Mouse (Mus musculus) embryo, embryonic 11 days (tissue): ENCODE measurements around the gene Tnfsf11.

Experiments
- DNase-seq: peaks from one replicate; pipeline ENCODE4 v3.0.0-alpha.2; 2015

Gene Tnfsf11

GRCm38 (mm10) chr14:78307286-78308237, at the start of gene Tnfsf11:
Gene Tnfsf11, minus strand, starts transcription at chr14:78308043.
- DNase-seq = peak; percentile 37

- DNase-seq = no peak
Observed at GRCm38 (mm10) chr14:78356764-78357163, 48.9 kb upstream of the Tnfsf11 start.

- no peak for DNase-seq
Observed at GRCm38 (mm10) chr14:78355381-78355780, 47.5 kb upstream of the Tnfsf11 start.

DNA sequence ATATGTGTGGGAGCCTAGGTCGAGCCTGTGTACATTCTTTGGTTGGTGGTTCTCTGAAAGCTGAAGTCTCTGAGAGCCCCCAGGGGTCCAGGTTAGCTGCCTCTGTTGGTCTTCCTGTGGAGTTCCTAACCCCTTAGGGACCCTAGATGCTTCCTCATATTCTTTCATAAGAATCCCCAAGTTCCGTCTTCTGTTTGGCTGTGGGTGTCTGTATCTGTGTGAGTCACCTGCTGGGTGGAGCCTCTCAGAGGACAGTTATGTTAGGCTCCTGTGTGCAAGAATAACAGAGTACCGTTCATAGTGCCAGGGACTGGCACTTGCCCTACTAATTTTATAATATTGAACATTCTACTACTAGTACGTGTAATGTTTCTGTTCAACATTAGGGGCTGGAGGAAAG, 45.0 kb upstream of the Tnfsf11 start:
- no peak for DNase-seq

GRCm38 (mm10) chr14:78351544-78351943, 43.7 kb upstream of the Tnfsf11 start:
- no peak for DNase-seq

DNA sequence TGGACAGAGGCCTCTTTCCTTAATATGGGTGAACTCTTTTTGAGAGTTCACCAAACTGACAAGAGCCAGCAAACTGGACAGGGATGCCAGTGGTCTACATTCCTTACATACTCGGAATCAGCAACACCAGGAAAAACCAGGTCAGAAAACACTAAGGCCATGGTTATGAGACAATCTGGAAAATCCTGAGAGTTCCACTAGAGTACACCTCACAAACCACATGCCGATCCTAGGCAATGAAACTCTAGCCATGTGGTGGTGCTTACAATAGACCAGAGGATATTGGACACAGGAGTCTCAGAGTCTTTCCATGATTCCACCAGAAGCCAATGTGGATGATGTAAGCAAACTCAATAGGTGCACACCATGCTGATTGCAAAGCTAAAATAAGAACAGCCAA, 39.9 kb upstream of the Tnfsf11 start:
- no peak for DNase-seq

DNA sequence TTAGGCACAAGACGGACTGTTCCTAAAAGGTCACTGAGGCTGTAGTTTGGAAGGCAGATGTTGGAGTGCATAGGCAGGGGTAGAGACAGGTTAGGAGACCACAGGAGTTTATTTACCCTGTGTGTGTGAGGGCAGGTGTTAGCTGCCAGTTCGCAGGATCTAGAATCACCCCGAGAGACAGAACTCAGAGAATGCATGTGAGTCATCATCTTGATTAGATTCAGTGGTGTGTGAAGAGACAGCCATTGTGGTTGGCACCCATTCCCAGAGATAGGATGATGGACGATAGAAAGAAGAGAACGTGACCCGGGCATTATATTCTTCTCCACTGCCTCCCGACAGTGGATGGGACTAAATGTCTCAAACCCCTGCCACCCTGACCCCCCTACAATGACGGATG, 35.2 kb upstream of the Tnfsf11 start:
- DNase-seq = no peak

GRCm38 (mm10) chr14:78342146-78342545, 34.3 kb upstream of the Tnfsf11 start:
- no peak for DNase-seq

DNA sequence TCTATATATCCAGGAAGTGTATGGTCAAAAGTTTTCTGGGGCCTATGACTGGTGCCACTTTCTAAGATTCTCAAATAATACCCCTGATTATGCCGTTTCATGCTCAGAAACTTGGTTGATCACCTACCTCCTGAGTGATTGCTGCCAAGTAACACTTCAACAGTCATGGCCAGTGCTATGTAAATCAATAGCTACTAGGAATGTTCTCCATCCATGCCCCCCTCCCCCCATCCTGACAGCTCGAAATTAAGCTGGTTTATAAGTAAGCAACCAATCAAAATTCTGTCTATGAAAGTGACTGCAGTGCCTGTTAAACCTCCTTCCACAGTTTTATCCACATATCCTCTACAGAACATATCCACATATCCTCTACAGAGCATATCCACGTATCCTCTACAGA, 25.5 kb upstream of the Tnfsf11 start:
- DNase-seq = no peak

DNA sequence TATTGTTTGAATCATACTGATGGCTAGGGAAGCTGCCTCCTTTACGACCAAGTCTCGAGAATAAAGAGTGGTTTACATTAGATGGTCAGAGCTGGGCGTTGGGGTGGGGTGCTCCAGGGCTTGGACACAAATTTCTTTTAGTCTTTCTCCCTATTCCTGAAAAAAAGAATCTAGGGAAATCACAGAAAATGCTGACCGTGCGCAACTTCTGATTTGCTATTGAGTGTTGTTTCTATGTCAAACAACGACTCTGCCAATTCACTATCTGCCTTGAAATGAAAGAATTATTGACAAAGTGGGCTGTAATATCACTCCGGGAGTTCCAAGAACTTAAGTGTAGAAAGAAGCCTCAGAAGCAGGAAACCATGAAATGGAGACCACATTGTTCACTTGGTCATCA, 23.5 kb upstream of the Tnfsf11 start:
- DNase-seq = no peak

DNA sequence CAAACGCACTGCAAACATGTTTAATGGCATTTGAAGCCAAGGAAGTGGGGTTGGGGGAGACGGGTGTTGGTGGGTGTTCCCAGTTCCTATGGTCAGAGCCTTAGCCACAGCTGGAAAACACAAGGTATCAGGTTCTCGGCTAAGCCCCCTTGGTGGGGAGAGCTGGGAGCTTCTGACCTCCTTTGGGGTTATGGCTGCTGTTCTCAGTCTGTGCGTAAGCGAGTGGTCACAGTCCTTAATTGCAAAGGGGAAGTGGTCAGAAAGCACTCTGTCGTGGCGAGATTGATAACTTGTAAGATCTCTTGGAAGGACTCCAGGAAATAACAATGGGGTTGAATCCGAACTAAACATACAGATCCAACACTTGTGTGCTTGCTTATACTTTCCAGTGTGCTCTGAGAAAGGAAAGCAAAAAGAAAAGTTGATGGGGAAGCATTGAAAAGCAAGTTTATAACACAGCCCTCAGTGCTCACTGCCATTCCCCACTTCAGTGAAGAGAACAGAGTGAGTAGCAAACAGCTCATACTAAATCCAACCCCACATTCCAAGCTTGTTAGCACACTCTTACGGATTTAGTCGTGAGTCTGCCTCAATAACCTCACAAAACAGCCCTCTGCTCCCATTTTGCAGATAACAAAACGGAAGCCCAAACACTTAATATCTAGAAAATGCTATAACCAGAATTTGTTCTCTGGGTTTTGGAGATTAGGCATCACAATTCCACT, 22.9 kb upstream of the Tnfsf11 start:
- DNase-seq = peak; percentile 24

GRCm38 (mm10) chr14:78329765-78330451, 22.1 kb upstream of the Tnfsf11 start:
- DNase-seq = no peak

DNA sequence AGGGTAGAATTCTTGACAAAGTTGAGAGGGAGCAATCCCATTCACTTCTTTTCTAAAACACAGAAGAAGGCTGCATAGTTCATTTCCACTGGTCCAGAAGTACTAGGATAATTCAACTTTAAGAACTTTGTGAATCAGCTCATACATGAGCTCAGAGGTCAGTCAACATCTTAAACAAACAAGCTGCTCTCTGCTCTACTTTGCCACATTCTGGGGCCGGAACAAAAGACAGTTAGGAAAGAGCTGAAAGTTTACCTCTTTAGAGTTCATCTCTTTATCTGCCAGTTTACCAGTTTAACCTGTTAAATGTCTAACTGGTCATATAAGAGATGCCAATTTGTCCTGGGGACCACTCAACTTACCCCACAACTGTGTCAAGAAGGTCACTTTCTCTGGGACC, 15.5 kb upstream of the Tnfsf11 start:
- DNase-seq = no peak

GRCm38 (mm10) chr14:78322916-78323315, 15.1 kb upstream of the Tnfsf11 start:
- DNase-seq = no peak

DNA sequence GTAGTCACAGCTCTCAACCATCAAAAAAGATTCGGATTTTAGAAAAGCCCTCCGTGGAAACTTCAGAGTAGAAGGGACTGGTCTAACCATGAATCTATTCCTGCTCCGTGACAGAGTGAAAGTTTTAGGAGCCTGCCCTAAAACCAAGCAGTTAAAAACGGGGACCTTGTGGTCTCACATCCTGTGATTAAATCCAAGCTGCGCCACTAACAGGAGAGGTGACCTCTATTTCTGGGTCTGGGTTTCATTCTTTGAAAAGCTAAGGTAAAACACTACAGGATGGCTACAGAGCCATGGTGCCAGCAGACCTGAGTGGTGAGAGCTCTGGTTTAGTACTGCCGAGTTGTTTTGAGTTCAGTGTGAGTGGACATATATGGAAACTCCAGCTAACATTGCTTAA, 12.4 kb upstream of the Tnfsf11 start:
- DNase-seq = no peak

DNA sequence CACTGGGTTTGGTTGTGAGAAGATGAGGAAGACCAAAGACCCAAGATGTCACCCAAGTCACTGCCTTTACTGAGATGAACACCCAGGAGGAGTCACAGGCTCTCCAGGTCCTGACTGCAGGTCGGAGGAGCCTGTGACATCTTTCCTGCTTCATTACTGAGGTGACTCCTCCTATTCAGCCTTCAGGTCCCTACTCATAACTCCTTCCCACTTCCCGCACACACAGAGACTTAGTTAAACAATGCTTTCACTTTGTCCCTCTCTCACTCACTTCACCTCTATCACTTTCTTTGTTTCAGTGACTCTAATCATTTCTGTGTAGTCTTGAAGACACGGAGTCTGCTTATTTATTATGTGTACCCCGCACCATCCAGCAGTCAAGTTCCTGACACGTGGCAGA, 11.7 kb upstream of the Tnfsf11 start:
- no peak for DNase-seq

- no peak for DNase-seq
Observed at GRCm38 (mm10) chr14:78319000-78319399, 11.2 kb upstream of the Tnfsf11 start.

DNA sequence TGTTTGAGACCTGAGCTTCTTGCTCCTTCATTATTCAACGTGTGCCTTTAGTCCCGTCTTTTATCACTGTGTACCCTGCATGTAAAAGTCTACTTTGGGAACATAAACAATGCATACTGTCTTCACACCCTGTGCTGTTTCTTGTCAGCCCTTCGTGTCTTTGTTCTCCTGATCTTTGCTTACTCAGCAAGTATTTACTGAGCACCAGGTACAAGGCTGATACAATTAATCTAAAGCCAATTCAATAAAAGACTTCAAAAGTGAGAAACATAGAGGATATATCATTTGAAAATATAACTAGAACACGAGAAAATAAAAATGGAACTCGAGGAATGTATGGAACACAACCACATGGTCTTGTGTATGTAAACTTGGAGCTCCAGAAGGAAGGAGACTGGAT, 9.8 kb upstream of the Tnfsf11 start:
- no peak for DNase-seq

- DNase-seq = no peak
Observed at GRCm38 (mm10) chr14:78300914-78301313, 6.9 kb downstream of the Tnfsf11 start.

- no peak for DNase-seq
Observed at GRCm38 (mm10) chr14:78292687-78293086, 15.2 kb downstream of the Tnfsf11 start.

DNA sequence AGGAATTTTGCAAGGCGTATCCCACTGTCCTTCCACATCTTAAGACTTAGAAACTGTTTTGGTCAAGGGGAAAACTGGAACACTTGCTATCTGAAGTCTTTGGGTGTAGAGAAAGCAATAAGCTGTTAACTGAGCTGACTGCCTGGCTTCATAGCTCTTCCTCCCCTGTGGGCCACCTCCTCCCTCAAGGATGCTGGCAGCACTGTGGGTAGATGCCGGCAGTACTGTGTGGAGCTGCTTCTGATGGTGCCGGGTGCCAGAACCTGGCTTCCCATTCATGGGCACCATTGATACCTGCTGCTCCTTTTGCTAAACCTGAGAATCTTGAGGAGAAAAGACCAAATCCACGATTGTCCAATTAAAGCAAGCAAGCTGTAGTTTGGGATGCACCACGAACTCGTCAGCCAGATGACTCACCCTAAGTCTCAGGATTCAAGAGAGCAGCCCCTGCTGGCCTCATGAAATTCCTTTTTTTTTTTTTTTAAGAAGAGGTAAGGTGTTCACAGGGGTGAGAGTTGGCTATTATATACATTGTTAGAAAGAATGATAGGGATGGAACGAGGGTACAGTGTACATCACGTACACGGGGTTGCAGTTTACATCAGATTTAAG, 17.8 kb downstream of the Tnfsf11 start:
- no peak for DNase-seq

GRCm38 (mm10) chr14:78288903-78289302, 18.9 kb downstream of the Tnfsf11 start:
- DNase-seq = peak; percentile 46
